Mouse (Mus musculus): ENCODE measurements around the gene Espn.

Espn gene

GRCm38 (mm10) chr4:152178916-152179705, 26.9 kb upstream of the Espn start:
- DNase-seq (ENCODE audit: low read depth, low spot score), result no peak

- no peak for DNase-seq (ENCODE audit: low read depth, low spot score)
Measured at GRCm38 (mm10) chr4:152178344-152178864, 26.2 kb upstream of the Espn start.

GRCm38 (mm10) chr4:152177537-152178343, 25.6 kb upstream of the Espn start, which contains the start of gene Acot7:
Gene Acot7 (plus strand): TSS chr4:152178134.
- peak; percentile 82 for DNase-seq (ENCODE audit: low read depth, low spot score)

- DNase-seq (ENCODE audit: low read depth, low spot score), result no peak
Measured at GRCm38 (mm10) chr4:152177174-152177536, 25.0 kb upstream of the Espn start.

- DNase-seq (ENCODE audit: low read depth, low spot score), result no peak
Measured at GRCm38 (mm10) chr4:152176638-152177037, 24.5 kb upstream of the Espn start.

- no peak for DNase-seq (ENCODE audit: low read depth, low spot score)
Measured at GRCm38 (mm10) chr4:152173956-152174355, 21.8 kb upstream of the Espn start.

GRCm38 (mm10) chr4:152173041-152173440, 20.9 kb upstream of the Espn start:
- peak; percentile 71 for DNase-seq (ENCODE audit: low read depth, low spot score)

- DNase-seq (ENCODE audit: low read depth, low spot score), result no peak
Measured at GRCm38 (mm10) chr4:152171543-152171942, 19.4 kb upstream of the Espn start.

- no peak for DNase-seq (ENCODE audit: low read depth, low spot score)
Measured at GRCm38 (mm10) chr4:152170286-152170685, 18.1 kb upstream of the Espn start.

GRCm38 (mm10) chr4:152169103-152169502, 16.9 kb upstream of the Espn start:
- DNase-seq (ENCODE audit: low read depth, low spot score), result no peak

GRCm38 (mm10) chr4:152168052-152168451, 15.9 kb upstream of the Espn start:
- DNase-seq (ENCODE audit: low read depth, low spot score), result no peak

- no peak for DNase-seq (ENCODE audit: low read depth, low spot score)
Measured at GRCm38 (mm10) chr4:152165036-152165931, 13.1 kb upstream of the Espn start.

GRCm38 (mm10) chr4:152162748-152163147, 10.6 kb upstream of the Espn start:
- DNase-seq (ENCODE audit: low read depth, low spot score), result no peak

GRCm38 (mm10) chr4:152161601-152162000, 9.4 kb upstream of the Espn start:
- DNase-seq (ENCODE audit: low read depth, low spot score), result no peak

GRCm38 (mm10) chr4:152160748-152161147, 8.6 kb upstream of the Espn start:
- DNase-seq (ENCODE audit: low read depth, low spot score), result no peak

GRCm38 (mm10) chr4:152159285-152159678, 7.1 kb upstream of the Espn start:
- DNase-seq (ENCODE audit: low read depth, low spot score), result no peak

- DNase-seq (ENCODE audit: low read depth, low spot score), result no peak
Measured at GRCm38 (mm10) chr4:152158585-152159284, 6.6 kb upstream of the Espn start, which contains the start of gene Hes2. Gene Hes2 (plus strand): TSS chr4:152158867.

GRCm38 (mm10) chr4:152157779-152158584, 5.8 kb upstream of the Espn start:
- DNase-seq (ENCODE audit: low read depth, low spot score), result no peak

- no peak for DNase-seq (ENCODE audit: low read depth, low spot score)
Measured at GRCm38 (mm10) chr4:152155019-152155418, 2.8 kb upstream of the Espn start.

- peak; percentile 64 for DNase-seq (ENCODE audit: low read depth, low spot score)
Measured at GRCm38 (mm10) chr4:152153771-152154177, 1.6 kb upstream of the Espn start.
